Mouse (Mus musculus) liver, embryonic 12.5 days (tissue): ENCODE data around the gene Ndfip2. TPM values are rescaled to one million over a fixed set of nuclear protein-coding genes. Genes with fewer than 3 reads are reported as not detected.

Source experiments
- ATAC-seq: fragments of 200-750 bp; cut with Nextera tagmentation; 2 replicates; pipeline ENCODE4 v1.8.0; 2017; ENCODE audit warnings: moderate number of reproducible peaks, mild to moderate bottlenecking, moderate library complexity
- H3K27ac ChIP-seq: fragments of 300-500 bp; sonication (generic); 2 replicates; pipeline ENCODE4 v1.5.1; 2016; ENCODE audit warnings: mild to moderate bottlenecking
- H3K27me3 ChIP-seq: fragments of 300-500 bp; sonication (generic); replicated peaks from 2 replicates; pipeline ENCODE4 v1.6.1; 2016; ENCODE audit warnings: mild to moderate bottlenecking, moderate library complexity
- H3K36me3 ChIP-seq: fragments of 300-500 bp; sonication (generic); 2 replicates; pipeline ENCODE4 v1.6.1; 2016; ENCODE audit warnings: mild to moderate bottlenecking, moderate library complexity
- H3K4me1 ChIP-seq: fragments of 300-500 bp; sonication (generic); 2 replicates; pipeline ENCODE4 v1.6.1; 2016
- H3K4me2 ChIP-seq: fragments of 300-500 bp; sonication (generic); 2 replicates; pipeline ENCODE4 v1.6.1; 2016; ENCODE audit warnings: mild to moderate bottlenecking, moderate library complexity
- H3K4me3 ChIP-seq: fragments of 300-500 bp; sonication (generic); 2 replicates; pipeline ENCODE4 v1.5.1; 2016; ENCODE audit warnings: mild to moderate bottlenecking, moderate library complexity
- H3K9ac ChIP-seq: fragments of 300-500 bp; sonication (generic); 2 replicates; pipeline ENCODE4 v1.6.1; 2016; ENCODE audit warnings: mild to moderate bottlenecking, moderate library complexity
- H3K9me3 ChIP-seq: fragments of 300-500 bp; sonication (generic); replicated peaks from 2 replicates; pipeline ENCODE4 v1.6.1; 2016; ENCODE audit warnings: mild to moderate bottlenecking, moderate library complexity
- WGBS: fragments of 180-500 bp; shearing (Covaris S2); methylation state at CpG from one replicate; pipeline ENCODE4 v1.1.7; 2016; ENCODE audit not compliant: insufficient replicate concordance; 5-methylcytosine and 5-hydroxymethylcytosine counted together
- polyA plus RNA-seq: library from polyadenylated mRNA; unstranded; fragments of >200 nt; fragmentation: Nextera tagmentation; extraction: Ambion mirVana; gene quantifications from 2 replicates; pipeline ENCODE4 v1.2.1, GENCODE M21; 2016

Gene Ndfip2
- polyA plus RNA-seq, 1 experiment from 2014 or later, result 27.0 TPM

DNA sequence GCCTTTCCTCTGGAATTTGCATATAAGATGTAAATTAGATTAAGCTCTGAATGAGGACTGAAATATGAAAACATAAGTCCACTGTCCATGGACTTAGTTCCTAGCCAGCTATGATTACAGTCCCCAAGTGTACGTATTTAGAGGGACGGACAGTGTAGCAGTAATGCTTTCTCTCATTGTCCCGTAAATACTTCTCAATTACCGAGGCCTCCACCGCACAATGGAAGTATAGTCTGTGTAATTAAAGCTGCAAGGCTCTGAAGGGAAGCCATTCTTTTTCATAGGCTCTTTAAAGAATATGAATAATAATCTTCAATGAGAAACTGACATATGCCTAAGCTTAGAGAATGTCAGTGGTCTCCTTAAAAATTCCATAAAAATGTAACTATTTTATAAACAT is 64.5 kb downstream of the Ndfip2 start:
- Histone ChIP-seq H3K27ac (no peak overlapping the region), H3K4me1 (no peaks in the 10 kb centered on the region), H3K4me2 (no peak overlapping the region), H3K27me3 (no peaks in the 10 kb centered on the region), H3K9me3 (no peaks in the 10 kb centered on the region), H3K36me3 (no peaks in the 10 kb centered on the region), H3K9ac (no peak overlapping the region), H3K4me3 (no peak overlapping the region)
- 80% methylated on average over 5 of the region's 5 CpGs for WGBS
- ATAC-seq, result no peak

GRCm38 (mm10) chr14:105323448-105323847 is 65.1 kb downstream of the Ndfip2 start:
- Histone ChIP-seq H3K27me3 (no peaks in the 10 kb centered on the region), H3K4me3 (no peak overlapping the region), H3K27ac (no peak overlapping the region), H3K4me1 (0 out of 2 replicates have a peak, but pooled peaks cover 3% of the 10 kb centered on the region), H3K9me3 (no peaks in the 10 kb centered on the region), H3K36me3 (no peaks in the 10 kb centered on the region), H3K4me2 (no peak overlapping the region), H3K9ac (no peak overlapping the region)
- ATAC-seq, result no peak
- WGBS, result 84% methylated on average over 9 of the region's 9 CpGs

- Histone ChIP-seq H3K9ac (no peak overlapping the region), H3K4me1 (0 out of 2 replicates have a peak, but pooled peaks cover 3% of the 10 kb centered on the region), H3K36me3 (no peaks in the 10 kb centered on the region), H3K4me3 (peak overlapping the region; percentile 13), H3K9me3 (no peaks in the 10 kb centered on the region), H3K27me3 (no peaks in the 10 kb centered on the region), H3K4me2 (peak overlapping the region; percentile 48), H3K27ac (no peak overlapping the region)
- 49% methylated on average over 13 of the region's 13 CpGs for WGBS
- ATAC-seq, result no peak
These were observed 70.3 kb downstream of the Ndfip2 start for GRCm38 (mm10) chr14:105328397-105329302.

GRCm38 (mm10) chr14:105333475-105334094 is 75.2 kb downstream of the Ndfip2 start:
- Histone ChIP-seq H3K4me2 (no peak overlapping the region), H3K27ac (no peak overlapping the region), H3K27me3 (no peaks in the 10 kb centered on the region), H3K9ac (no peak overlapping the region), H3K4me1 (no peaks in the 10 kb centered on the region), H3K9me3 (no peaks in the 10 kb centered on the region), H3K36me3 (no peaks in the 10 kb centered on the region), H3K4me3 (no peak overlapping the region)
- ATAC-seq, result no peak
- 66% methylated on average over 16 of the region's 16 CpGs for WGBS

DNA sequence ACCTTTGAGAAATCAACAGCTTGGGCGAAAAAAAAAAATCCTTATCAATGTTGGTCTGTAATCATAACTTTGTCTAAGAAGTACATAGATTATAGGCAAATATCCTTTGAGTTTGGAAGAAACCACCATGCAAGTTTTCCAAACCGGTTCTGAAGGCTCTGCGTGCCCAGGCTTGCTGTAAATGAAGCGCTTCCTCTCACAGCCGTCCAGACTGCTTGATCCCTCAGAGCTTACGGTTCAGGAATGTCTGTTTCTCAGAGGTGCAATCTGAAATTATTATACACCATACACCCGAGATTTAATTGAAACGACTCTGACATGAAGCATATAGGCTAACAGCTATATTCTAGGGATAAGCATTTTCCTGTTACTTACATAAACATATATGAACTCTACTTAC is 83.4 kb downstream of the Ndfip2 start:
- 58% methylated on average over 8 of the region's 8 CpGs for WGBS

GRCm38 (mm10) chr14:105354121-105354520 is 95.7 kb downstream of the Ndfip2 start:
- H3K9me3 ChIP-seq, result no peaks in the 10 kb centered on the region
- no peaks in the 10 kb centered on the region for H3K27me3 ChIP-seq
- no peak overlapping the region for H3K9ac ChIP-seq
- 49% methylated on average over 11 of the region's 11 CpGs for WGBS
- no peak overlapping the region for H3K27ac ChIP-seq
- no peak overlapping the region for H3K4me3 ChIP-seq
- H3K4me2 ChIP-seq, result no peak overlapping the region
- ATAC-seq, result no peak
- H3K36me3 ChIP-seq, result no peaks in the 10 kb centered on the region
- H3K4me1 ChIP-seq, result no peaks in the 10 kb centered on the region

More for the DNA sequence above, 83.4 kb downstream of the Ndfip2 start:
- no peaks in the 10 kb centered on the region for H3K4me1 ChIP-seq
- H3K4me2 ChIP-seq, result no peak overlapping the region
- no peaks in the 10 kb centered on the region for H3K36me3 ChIP-seq
- no peaks in the 10 kb centered on the region for H3K9me3 ChIP-seq
- no peaks in the 10 kb centered on the region for H3K27me3 ChIP-seq
- H3K9ac ChIP-seq, result no peak overlapping the region
- ATAC-seq, result no peak
- no peak overlapping the region for H3K27ac ChIP-seq
- no peak overlapping the region for H3K4me3 ChIP-seq

Other genes starting within 250 kb of the Ndfip2 start
- 19.1 and 19.2 TPM in 2 replicates for gene Rbm26, start 81.2 kb upstream of the Ndfip2 start, polyA plus RNA-seq